Mouse (Mus musculus) forebrain, embryonic 14.5 days (tissue): ENCODE data around the gene Nacc1. TPM values are rescaled to one million over a fixed set of nuclear protein-coding genes. Genes with fewer than 3 reads are reported as not detected.

Source experiments
- ATAC-seq: fragments of 200-750 bp; cut with Nextera tagmentation; 2 replicates; pipeline ENCODE4 v1.8.0; 2017; ENCODE audit warnings: mild to moderate bottlenecking, moderate library complexity
- DNase-seq: peaks from one replicate; pipeline ENCODE4 v3.0.0-alpha.2; 2015; ENCODE audit warnings: low spot score
- H3K27ac ChIP-seq: fragments of 300-500 bp; sonication (generic); 2 replicates; pipeline ENCODE4 v1.5.1; 2014; ENCODE audit warnings: low read depth, mild to moderate bottlenecking, control low read depth, low read length, moderate library complexity
- H3K27me3 ChIP-seq: fragments of 300-500 bp; sonication (generic); replicated peaks from 2 replicates; pipeline ENCODE4 v1.6.1; 2014; ENCODE audit warnings: low read length, control low read depth, mixed read lengths; ENCODE audit not compliant: control insufficient read depth, insufficient read depth
- H3K36me3 ChIP-seq: fragments of 300-500 bp; sonication (generic); 2 replicates; pipeline ENCODE4 v1.6.1; 2014; ENCODE audit warnings: low read length, control low read depth; ENCODE audit not compliant: control insufficient read depth, insufficient read depth
- H3K4me1 ChIP-seq: fragments of 300-500 bp; sonication (generic); 2 replicates; pipeline ENCODE4 v1.6.1; 2014; ENCODE audit warnings: antibody characterized with exemption, low read length, control low read depth; ENCODE audit not compliant: control insufficient read depth, insufficient read depth
- H3K4me2 ChIP-seq: fragments of 300-500 bp; sonication (generic); 2 replicates; pipeline ENCODE4 v1.6.1; 2014; ENCODE audit warnings: mild to moderate bottlenecking, control low read depth, low read length
- H3K4me3 ChIP-seq: fragments of 300-500 bp; sonication (generic); 2 replicates; pipeline ENCODE4 v1.5.1; 2014; ENCODE audit warnings: low read depth, low read length, control low read depth
- H3K9ac ChIP-seq: fragments of 300-500 bp; sonication (generic); 2 replicates; pipeline ENCODE4 v1.6.1; 2014; ENCODE audit warnings: mild to moderate bottlenecking, low read length, control low read depth, moderate library complexity
- H3K9me3 ChIP-seq: fragments of 300-500 bp; sonication (generic); replicated peaks from 2 replicates; pipeline ENCODE4 v1.6.1; 2016; ENCODE audit warnings: low read length, control low read depth, mixed read lengths; ENCODE audit not compliant: control insufficient read depth
- WGBS: fragments of 180-500 bp; shearing (Covaris S2); extraction: QIAGEN DNeasy Blood & Tissue Kit; methylation state at CpG from one replicate; pipeline ENCODE4 v1.1.7; 2014; 5-methylcytosine and 5-hydroxymethylcytosine counted together
- polyA plus RNA-seq: library from polyadenylated mRNA; unstranded; fragments of >200 nt; fragmentation: Nextera tagmentation; extraction: Ambion mirVana; gene quantifications from 2 replicates; pipeline ENCODE4 v1.2.1, GENCODE M21; 2014

Gene Nacc1
- polyA plus RNA-seq, 1 experiment from 2014 or later = 17.6 TPM

DNA sequence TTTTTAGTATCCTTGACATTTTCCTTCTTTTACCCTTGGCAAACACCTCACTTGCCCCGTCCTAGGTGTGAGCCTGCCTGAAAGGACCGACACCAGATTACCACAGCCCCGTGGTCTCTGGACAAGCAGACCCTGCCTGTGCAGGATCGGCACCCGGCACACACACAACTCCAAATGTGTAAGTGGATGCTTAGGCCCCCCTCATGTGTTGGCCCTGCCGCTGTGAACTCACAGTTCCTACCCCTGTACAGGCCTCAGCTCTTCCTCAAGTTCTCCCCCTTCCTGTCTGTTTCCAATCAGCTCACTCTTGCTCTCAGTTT is 34.8 kb upstream of the Nacc1 start:
- no peak overlapping the region for H3K4me3 ChIP-seq
- peaks cover 45% of the 10 kb centered on the region for H3K4me1 ChIP-seq
- H3K27ac ChIP-seq = peak overlapping the region; percentile 93
- no peaks in the 10 kb centered on the region for H3K27me3 ChIP-seq
- DNase-seq (no peak), ATAC-seq (no peak; the same call in 1 of the 2 replicates)
- peaks cover 91% of the 10 kb centered on the region for H3K36me3 ChIP-seq
- WGBS = 43% methylated on average over 6 of the region's 6 CpGs
- H3K9ac ChIP-seq = peak overlapping the region; percentile 54; the same call in 1 of the 2 replicates
- no peak overlapping the region for H3K4me2 ChIP-seq
- no peaks in the 10 kb centered on the region for H3K9me3 ChIP-seq

GRCm38 (mm10) chr8:84718959-84719690 is 31.5 kb upstream of the Nacc1 start:
- WGBS = 86% methylated on average over 5 of the region's 5 CpGs
- Histone ChIP-seq H3K27ac (no peak overlapping the region; the same call in 1 of the 2 replicates), H3K27me3 (0 out of 2 replicates have a peak, but pooled peaks cover 4% of the 10 kb centered on the region), H3K4me1 (peaks cover 46% of the 10 kb centered on the region), H3K9me3 (no peaks in the 10 kb centered on the region), H3K4me2 (no peak overlapping the region), H3K36me3 (peaks cover 77% of the 10 kb centered on the region), H3K9ac (no peak overlapping the region), H3K4me3 (no peak overlapping the region)
- DNase-seq (no peak), ATAC-seq (no peak)

DNA sequence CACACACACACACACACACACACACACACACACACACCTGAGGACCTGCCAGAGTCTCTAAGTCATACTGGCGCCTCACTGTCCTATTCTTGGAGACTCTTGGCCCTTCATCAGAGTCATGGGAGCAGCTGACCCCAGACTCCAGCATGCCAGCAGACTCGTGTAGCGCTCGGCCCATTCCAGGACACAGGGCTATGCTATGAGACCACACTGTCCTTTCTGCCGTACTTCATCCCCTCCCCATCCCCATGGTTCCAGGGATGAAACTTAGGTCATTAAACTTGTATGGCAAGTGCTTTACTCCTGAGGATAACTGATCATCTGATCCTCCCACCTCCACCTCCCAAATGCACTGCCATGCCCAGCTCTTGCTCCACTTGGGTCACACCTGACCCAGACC is 30.8 kb upstream of the Nacc1 start:
- Histone ChIP-seq H3K4me1 (peaks cover 46% of the 10 kb centered on the region), H3K9ac (no peak overlapping the region), H3K9me3 (no peaks in the 10 kb centered on the region), H3K27me3 (0 out of 2 replicates have a peak, but pooled peaks cover 4% of the 10 kb centered on the region), H3K4me2 (no peak overlapping the region), H3K27ac (no peak overlapping the region; the same call in 1 of the 2 replicates), H3K36me3 (peaks cover 76% of the 10 kb centered on the region), H3K4me3 (no peak overlapping the region)
- 81% methylated on average over 5 of the region's 5 CpGs for WGBS
- ATAC-seq = no peak
- DNase-seq = no peak

- Histone ChIP-seq H3K4me2 (no peak overlapping the region), H3K36me3 (peaks cover 67% of the 10 kb centered on the region), H3K4me3 (no peak overlapping the region), H3K4me1 (peaks cover 42% of the 10 kb centered on the region), H3K9me3 (no peaks in the 10 kb centered on the region), H3K27me3 (0 out of 2 replicates have a peak, but pooled peaks cover 4% of the 10 kb centered on the region), H3K9ac (peak overlapping the region; percentile 32; the same call in 1 of the 2 replicates), H3K27ac (peak overlapping the region; percentile 54; the same call in 1 of the 2 replicates)
- DNase-seq (no peak), ATAC-seq (no peak)
- 81% methylated on average over 11 of the region's 11 CpGs for WGBS
Measured at GRCm38 (mm10) chr8:84716790-84717189, 29.1 kb upstream of the Nacc1 start.

DNA sequence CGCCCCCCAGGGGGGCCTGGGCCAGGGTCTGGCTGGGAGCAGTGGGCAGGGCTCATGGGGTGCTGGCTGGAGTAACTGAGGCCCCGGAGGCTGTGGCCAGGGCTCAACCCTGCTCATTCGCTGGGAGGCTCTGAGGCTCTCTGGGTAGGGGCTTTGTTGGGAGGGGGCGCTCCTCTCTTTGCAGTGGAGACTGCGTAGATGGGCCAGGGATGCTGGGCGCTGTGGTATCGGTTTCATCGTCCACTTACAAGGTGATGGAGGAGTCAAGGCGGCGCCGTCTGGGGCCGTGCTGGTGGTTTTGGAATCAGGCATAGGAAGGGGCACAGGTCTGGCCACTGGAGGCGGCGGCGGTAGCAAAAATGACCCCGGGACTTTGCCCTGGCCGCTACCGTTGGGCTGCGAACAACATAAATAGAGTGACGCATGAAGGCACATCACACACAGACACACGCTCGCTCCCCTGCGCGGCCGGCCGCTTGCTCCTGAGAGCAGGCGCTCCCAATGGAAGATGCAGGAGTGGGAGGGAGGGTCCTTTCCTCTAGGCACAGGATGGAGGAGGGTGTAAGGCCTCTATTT is 28.3 kb upstream of the Nacc1 start:
- Histone ChIP-seq H3K27ac (peak overlapping the region; percentile 85), H3K4me3 (no peak overlapping the region), H3K9me3 (no peaks in the 10 kb centered on the region), H3K36me3 (peaks cover 64% of the 10 kb centered on the region), H3K27me3 (0 out of 2 replicates have a peak, but pooled peaks cover 4% of the 10 kb centered on the region), H3K4me2 (peak overlapping the region; percentile 36), H3K4me1 (peaks cover 45% of the 10 kb centered on the region), H3K9ac (peak overlapping the region; percentile 59)
- 9% methylated on average over 27 of the region's 27 CpGs for WGBS
- no peak for DNase-seq
- no peak for ATAC-seq

- 0 out of 2 replicates have a peak, but pooled peaks cover 4% of the 10 kb centered on the region for H3K27me3 ChIP-seq
- no peaks in the 10 kb centered on the region for H3K9me3 ChIP-seq
- ATAC-seq = no peak
Measured at GRCm38 (mm10) chr8:84714161-84714560, 26.5 kb upstream of the Nacc1 start.

DNA sequence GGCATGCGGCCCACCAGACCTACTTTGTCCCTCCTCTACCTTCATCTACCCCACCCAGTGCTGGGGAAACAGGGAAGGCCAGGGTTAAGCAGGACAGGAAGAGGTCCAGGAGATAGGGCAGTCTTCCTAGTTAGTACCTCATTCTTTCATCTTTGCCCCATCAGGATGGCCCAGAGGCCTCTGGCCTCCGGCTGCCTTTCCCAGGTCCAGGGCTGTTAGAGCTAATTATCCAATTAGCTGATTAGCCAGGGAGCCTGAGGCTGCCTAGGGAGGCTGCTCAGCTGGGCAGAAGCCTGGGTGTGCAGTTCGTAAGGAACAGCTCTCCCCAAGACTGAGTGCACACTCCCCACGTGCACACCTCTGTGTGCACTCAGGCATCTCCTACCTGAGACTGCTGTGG is 25.7 kb upstream of the Nacc1 start:
- WGBS = 27% methylated on average over 4 of the region's 4 CpGs
- ATAC-seq (no peak), DNase-seq (no peak)
- H3K27me3 ChIP-seq = 0 out of 2 replicates have a peak, but pooled peaks cover 8% of the 10 kb centered on the region
- H3K4me2 ChIP-seq = 0 out of 2 replicates have a peak overlapping the region, but pooled peaks have one; percentile 5
- peaks cover 45% of the 10 kb centered on the region for H3K36me3 ChIP-seq
- peak overlapping the region; percentile 96 for H3K27ac ChIP-seq
- no peaks in the 10 kb centered on the region for H3K9me3 ChIP-seq
- no peak overlapping the region for H3K4me3 ChIP-seq
- H3K4me1 ChIP-seq = peaks cover 58% of the 10 kb centered on the region
- peak overlapping the region; percentile 51 for H3K9ac ChIP-seq

More at GRCm38 (mm10) chr8:84714161-84714560, 26.5 kb upstream of the Nacc1 start:
- Histone ChIP-seq H3K4me1 (peaks cover 58% of the 10 kb centered on the region), H3K27ac (peak overlapping the region; percentile 96), H3K36me3 (peaks cover 52% of the 10 kb centered on the region), H3K4me3 (no peak overlapping the region), H3K4me2 (0 out of 2 replicates have a peak overlapping the region, but pooled peaks have one; percentile 12), H3K9ac (peak overlapping the region; percentile 51)
- no peak for DNase-seq
- WGBS = 44% methylated on average over 4 of the region's 4 CpGs

- peaks cover 13% of the 10 kb centered on the region; the same call in 1 of the 2 replicates for H3K27me3 ChIP-seq
Measured at GRCm38 (mm10) chr8:84712759-84713120, 25.1 kb upstream of the Nacc1 start.

More at GRCm38 (mm10) chr8:84712759-84713120, 25.1 kb upstream of the Nacc1 start:
- 0 out of 2 replicates have a peak overlapping the region, but pooled peaks have one; percentile 5 for H3K4me2 ChIP-seq
- peaks cover 64% of the 10 kb centered on the region for H3K4me1 ChIP-seq
- peak overlapping the region; percentile 51 for H3K9ac ChIP-seq
- ATAC-seq (peak; percentile 25), DNase-seq (no peak)
- H3K27ac ChIP-seq = peak overlapping the region; percentile 96
- no peaks in the 10 kb centered on the region for H3K9me3 ChIP-seq
- peaks cover 45% of the 10 kb centered on the region for H3K36me3 ChIP-seq
- no peak overlapping the region for H3K4me3 ChIP-seq
- WGBS = 3% methylated on average over 3 of the region's 3 CpGs
